24 mouse cellular contexts compared by ENCODE assay signal in genomic region chr2:148107607-148108115, GRCm38 (mm10).
DNase-seq lines count a peak whose midpoint lies in the region; ATAC-seq and TF ChIP-seq lines count a peak whose summit lies in the region.
"Had no signal": no experiment of that assay in that cellular context is flagged by ENCODE, and none has a peak within 500 bp of the region (broad histone marks: within the 10 kb centered on the region; RNA-seq: fewer than 3 reads in every experiment).

No protein-coding gene starts in this region.

- peak; percentile 26 for DNase-seq in lung, embryonic 14.5 days
- DNase-seq in lung, adult 18-20 months, result no peak
- DNase-seq in lung, postnatal 4 days, result no peak
- peak; percentile 12 for DNase-seq in midbrain, embryonic 11.5 days (ENCODE audit: low spot score, missing footprints)
- DNase-seq in midbrain, embryonic 14.5 days, result no peak
- DNase-seq in lung, postnatal 36 days, result peak; percentile 3
- DNase-seq in B cell, adult 2 months, result no peak
- DNase-seq: adrenal gland, adult 2 months; adrenal gland, postnatal 10 days; adrenal gland, postnatal 25 days; cerebellum, adult 11 months; cerebellum, adult 18-20 months; cerebellum, adult 8-10 months; cerebellum, adult 9-11 months; cerebellum, postnatal 14 days; cerebellum, postnatal 36 days; embryo, embryonic 11 days had no signal

- 34% methylated on average over 5 of the region's 5 CpGs for WGBS in lung, embryonic 14.5 days
- WGBS in lung, embryonic 16.5 days, result 40% methylated on average over 5 of the region's 5 CpGs
- WGBS in midbrain, embryonic 11.5 days, result 74% methylated on average over 5 of the region's 5 CpGs
- WGBS in midbrain, embryonic 14.5 days, result 77% methylated on average over 5 of the region's 5 CpGs

- no peaks in the 10 kb centered on the region for H3K9me3 ChIP-seq in lung, embryonic 14.5 days (ENCODE audit: low read depth, low read length)
- no peaks in the 10 kb centered on the region for H3K9me3 ChIP-seq in lung, embryonic 16.5 days (ENCODE audit: control insufficient read depth, low read length)
- H3K9me3 ChIP-seq in midbrain, embryonic 11.5 days (ENCODE audit: control insufficient read depth, low read length), result no peaks in the 10 kb centered on the region
- no peaks in the 10 kb centered on the region for H3K9me3 ChIP-seq in midbrain, embryonic 14.5 days (ENCODE audit: control insufficient read depth, low read length)
- H3K9me3 ChIP-seq: embryonic facial prominence, embryonic 13.5 days; embryonic facial prominence, embryonic 15.5 days; forebrain, embryonic 10.5 days; forebrain, embryonic 12.5 days had no signal

- H3K36me3 ChIP-seq in lung, embryonic 14.5 days (ENCODE audit: insufficient read depth), result no peaks in the 10 kb centered on the region
- no peaks in the 10 kb centered on the region for H3K36me3 ChIP-seq in lung, embryonic 16.5 days (ENCODE audit: control insufficient read depth, insufficient read depth, low read length)
- no peaks in the 10 kb centered on the region for H3K36me3 ChIP-seq in midbrain, embryonic 11.5 days (ENCODE audit: control insufficient read depth, insufficient read depth, low read length)
- no peaks in the 10 kb centered on the region for H3K36me3 ChIP-seq in midbrain, embryonic 14.5 days (ENCODE audit: control insufficient read depth, insufficient read depth, low read length)
- H3K36me3 ChIP-seq: embryonic facial prominence, embryonic 13.5 days; embryonic facial prominence, embryonic 15.5 days; forebrain, embryonic 10.5 days; forebrain, embryonic 12.5 days had no signal

- H3K4me1 ChIP-seq in lung, embryonic 14.5 days (ENCODE audit: insufficient read depth), result no peaks in the 10 kb centered on the region
- no peaks in the 10 kb centered on the region for H3K4me1 ChIP-seq in lung, embryonic 16.5 days (replicated peaks; ENCODE audit: control insufficient read depth, insufficient read depth, low read length)
- no peaks in the 10 kb centered on the region for H3K4me1 ChIP-seq in midbrain, embryonic 11.5 days (ENCODE audit: control insufficient read depth, insufficient read depth, low read length)
- H3K4me1 ChIP-seq in midbrain, embryonic 14.5 days (ENCODE audit: control insufficient read depth, insufficient read depth, low read length), result no peaks in the 10 kb centered on the region
- H3K4me1 ChIP-seq: embryonic facial prominence, embryonic 13.5 days; embryonic facial prominence, embryonic 15.5 days; forebrain, embryonic 10.5 days; forebrain, embryonic 12.5 days had no signal

- no peaks in the 10 kb centered on the region for H3K27me3 ChIP-seq in lung, embryonic 14.5 days (ENCODE audit: insufficient read depth, low read length)
- no peaks in the 10 kb centered on the region for H3K27me3 ChIP-seq in lung, embryonic 16.5 days (ENCODE audit: control insufficient read depth, insufficient read depth, low read depth, low read length)
- no peaks in the 10 kb centered on the region for H3K27me3 ChIP-seq in midbrain, embryonic 11.5 days (ENCODE audit: control insufficient read depth, insufficient read depth, low read length)
- no peaks in the 10 kb centered on the region for H3K27me3 ChIP-seq in midbrain, embryonic 14.5 days (ENCODE audit: control insufficient read depth, insufficient read depth, low read length)
- H3K27me3 ChIP-seq: embryonic facial prominence, embryonic 13.5 days; embryonic facial prominence, embryonic 15.5 days; forebrain, embryonic 12.5 days had no signal

- ATAC-seq in lung, embryonic 14.5 days (ENCODE audit: insufficient read depth), result peak; percentile 42; the same call in 1 of the 2 replicates
- ATAC-seq in lung, embryonic 16.5 days (ENCODE audit: low read depth), result peak; percentile 59; the same call in 1 of the 2 replicates
- ATAC-seq in midbrain, embryonic 11.5 days (ENCODE audit: low FRiP score), result no peak
- ATAC-seq in midbrain, embryonic 14.5 days (ENCODE audit: low FRiP score, low TSS enrichment), result no peak
- ATAC-seq: forebrain, embryonic 14.5 days had no signal

- no peak overlapping the region for H3K4me2 ChIP-seq in lung, embryonic 14.5 days
- no peak overlapping the region for H3K4me2 ChIP-seq in lung, embryonic 16.5 days (ENCODE audit: low read depth, low read length)
- no peak overlapping the region for H3K4me2 ChIP-seq in midbrain, embryonic 11.5 days
- no peak overlapping the region for H3K4me2 ChIP-seq in midbrain, embryonic 14.5 days (ENCODE audit: low read length)
- H3K4me2 ChIP-seq: embryonic facial prominence, embryonic 13.5 days; embryonic facial prominence, embryonic 15.5 days; forebrain, embryonic 12.5 days had no signal

- no peak overlapping the region for H3K4me3 ChIP-seq in lung, embryonic 14.5 days (ENCODE audit: low read depth, low read length)
- H3K4me3 ChIP-seq in lung, embryonic 16.5 days (ENCODE audit: low read length), result no peak overlapping the region
- H3K4me3 ChIP-seq in midbrain, embryonic 11.5 days (ENCODE audit: low read depth, low read length), result no peak overlapping the region
- no peak overlapping the region for H3K4me3 ChIP-seq in midbrain, embryonic 14.5 days (replicated peaks; ENCODE audit: low read depth, low read length)
- H3K4me3 ChIP-seq: embryonic facial prominence, embryonic 13.5 days; embryonic facial prominence, embryonic 15.5 days; erythroblast, embryonic 14.5 days; forebrain, embryonic 10.5 days; forebrain, embryonic 12.5 days had no signal

- no peak overlapping the region for H3K9ac ChIP-seq in lung, embryonic 14.5 days
- H3K9ac ChIP-seq in lung, embryonic 16.5 days (ENCODE audit: low read length), result no peak overlapping the region
- H3K9ac ChIP-seq in midbrain, embryonic 11.5 days (ENCODE audit: low read length), result no peak overlapping the region
- no peak overlapping the region for H3K9ac ChIP-seq in midbrain, embryonic 14.5 days (replicated peaks; ENCODE audit: low read length)
- H3K9ac ChIP-seq: embryonic facial prominence, embryonic 13.5 days; embryonic facial prominence, embryonic 15.5 days; forebrain, embryonic 12.5 days had no signal

- H3K27ac ChIP-seq in lung, embryonic 14.5 days (ENCODE audit: low read depth), result no peak overlapping the region
- peak overlapping the region; percentile 52 for H3K27ac ChIP-seq in lung, embryonic 16.5 days (ENCODE audit: low read length)
- H3K27ac ChIP-seq in midbrain, embryonic 11.5 days (ENCODE audit: low read depth, low read length), result no peak overlapping the region
- H3K27ac ChIP-seq in midbrain, embryonic 14.5 days (replicated peaks; ENCODE audit: low read depth, low read length), result no peak overlapping the region
- H3K27ac ChIP-seq: embryonic facial prominence, embryonic 13.5 days; embryonic facial prominence, embryonic 15.5 days; forebrain, embryonic 10.5 days; forebrain, embryonic 12.5 days had no signal

- no peak for TF ChIP-seq CTCF in lung, embryonic 14.5 days (IDR thresholded peaks at IDR 0.05; ENCODE audit: low read depth)

Comparison
In these comparisons a context has a peak if more than half of its experiments do, and no peak if none do; other contexts are left out.
1. DNase-seq: peak in lung, embryonic 14.5 days (single experiment), midbrain, embryonic 11.5 days (single experiment) and lung, postnatal 36 days (single experiment); none in lung, adult 18-20 months (0 of 2), lung, postnatal 4 days (0 of 2), midbrain, embryonic 14.5 days (single experiment) and B cell, adult 2 months (0 of 2).
2. ATAC-seq: peak in lung, embryonic 14.5 days (single experiment) and lung, embryonic 16.5 days (single experiment); none in midbrain, embryonic 11.5 days (single experiment) and midbrain, embryonic 14.5 days (single experiment).